Mouse (Mus musculus) hindbrain, embryonic 13.5 days (tissue): ENCODE data around the gene Aqp1. TPM values are rescaled to one million over a fixed set of nuclear protein-coding genes. Genes with fewer than 3 reads are reported as not detected.

Source experiments
- ATAC-seq: fragments of 200-750 bp; cut with Nextera tagmentation; 2 replicates; pipeline ENCODE4 v1.8.0; 2017; ENCODE audit warnings: moderate TSS enrichment; ENCODE audit not compliant: low FRiP score
- H3K27ac ChIP-seq: fragments of 300-500 bp; sonication (generic); 2 replicates; pipeline ENCODE4 v1.5.1; 2015; ENCODE audit warnings: inconsistent platforms, mild to moderate bottlenecking, moderate library complexity
- H3K27me3 ChIP-seq: fragments of 300-500 bp; sonication (generic); 2 replicates; pipeline ENCODE4 v1.6.1; 2015; ENCODE audit warnings: mild to moderate bottlenecking, inconsistent platforms
- H3K36me3 ChIP-seq: fragments of 300-500 bp; sonication (generic); 2 replicates; pipeline ENCODE4 v1.6.1; 2015; ENCODE audit warnings: mild to moderate bottlenecking, inconsistent platforms
- H3K4me1 ChIP-seq: fragments of 300-500 bp; sonication (generic); replicated peaks from 2 replicates; pipeline ENCODE4 v1.6.1; 2015; ENCODE audit warnings: inconsistent platforms
- H3K4me2 ChIP-seq: fragments of 300-500 bp; sonication (generic); 2 replicates; pipeline ENCODE4 v1.6.1; 2015; ENCODE audit warnings: inconsistent platforms, mild to moderate bottlenecking, moderate library complexity
- H3K4me3 ChIP-seq: fragments of 300-500 bp; sonication (generic); 2 replicates; pipeline ENCODE4 v1.5.1; 2015; ENCODE audit warnings: mild to moderate bottlenecking, inconsistent platforms
- H3K9ac ChIP-seq: fragments of 300-500 bp; sonication (generic); 2 replicates; pipeline ENCODE4 v1.6.1; 2015; ENCODE audit warnings: mild to moderate bottlenecking, inconsistent platforms
- H3K9me3 ChIP-seq: fragments of 300-500 bp; sonication (generic); 2 replicates; pipeline ENCODE4 v1.6.1; 2016; ENCODE audit warnings: inconsistent platforms
- WGBS: fragments of 180-500 bp; shearing (Covaris S2); methylation state at CpG from one replicate; pipeline ENCODE4 v1.1.7; 2015; 5-methylcytosine and 5-hydroxymethylcytosine counted together
- microRNA-seq: library from miRNA; unstranded; fragments of <30 nt; microRNA quantifications from one replicate; pipeline ENCODE4, GENCODE M21; 2016
- polyA plus RNA-seq: library from polyadenylated mRNA; unstranded; fragments of >200 nt; fragmentation: Nextera tagmentation; extraction: Ambion mirVana; gene quantifications from 2 replicates; pipeline ENCODE4 v1.2.1, GENCODE M21; 2015

Aqp1 gene
- polyA plus RNA-seq, 1 experiment from 2014 or later: 20.5 TPM

- Histone ChIP-seq H3K4me2 (no peak overlapping the region), H3K27me3 (no peaks in the 10 kb centered on the region), H3K9ac (no peak overlapping the region), H3K27ac (peak overlapping the region; percentile 62), H3K4me1 (peaks cover 72% of the 10 kb centered on the region), H3K9me3 (no peaks in the 10 kb centered on the region), H3K36me3 (no peaks in the 10 kb centered on the region), H3K4me3 (no peak overlapping the region)
- 7% methylated on average over 4 of the region's 4 CpGs for WGBS
- peak; percentile 12; the same call in 1 of the 2 replicates for ATAC-seq
These were observed 56.2 kb downstream of the Aqp1 start for GRCm38 (mm10) chr6:55392453-55392852.

DNA sequence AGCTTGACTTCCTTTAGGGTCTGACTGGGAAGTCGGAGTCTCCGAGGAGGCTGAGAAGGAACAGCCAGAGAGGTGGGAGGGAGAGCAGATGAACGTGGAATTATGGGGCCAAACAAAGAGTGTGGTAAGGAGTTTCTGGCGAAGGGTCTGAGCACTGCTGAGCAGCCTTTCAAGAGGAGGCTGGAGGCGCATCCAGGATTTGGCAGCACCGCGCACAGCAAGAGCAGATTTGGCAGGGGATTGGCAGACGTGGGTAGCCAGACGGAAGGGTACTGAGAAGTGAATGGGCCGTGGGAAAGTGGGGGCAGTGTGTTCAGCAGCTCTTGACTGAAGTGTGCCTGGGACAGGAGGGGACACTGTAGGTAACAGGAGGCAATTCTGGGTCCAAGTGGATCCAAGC is 58.6 kb downstream of the Aqp1 start:
- no peak for ATAC-seq
- no peaks in the 10 kb centered on the region for H3K36me3 ChIP-seq
- H3K9me3 ChIP-seq: no peaks in the 10 kb centered on the region
- WGBS: 71% methylated on average over 10 of the region's 10 CpGs
- no peak overlapping the region for H3K4me3 ChIP-seq
- H3K4me1 ChIP-seq: peaks cover 69% of the 10 kb centered on the region
- H3K27ac ChIP-seq: peak overlapping the region; percentile 18; the same call in 1 of the 2 replicates
- no peak overlapping the region for H3K9ac ChIP-seq
- H3K4me2 ChIP-seq: no peak overlapping the region
- no peaks in the 10 kb centered on the region for H3K27me3 ChIP-seq

- Histone ChIP-seq H3K4me3 (no peak overlapping the region), H3K27me3 (no peaks in the 10 kb centered on the region), H3K27ac (peak overlapping the region; percentile 58; the same call in 1 of the 2 replicates), H3K36me3 (no peaks in the 10 kb centered on the region), H3K9me3 (no peaks in the 10 kb centered on the region), H3K4me1 (peaks cover 69% of the 10 kb centered on the region), H3K4me2 (no peak overlapping the region), H3K9ac (no peak overlapping the region)
- 47% methylated on average over 3 of the region's 3 CpGs for WGBS
- ATAC-seq: 0 out of 2 replicates have a peak, but pooled peaks have one; percentile 18
These were observed 59.9 kb downstream of the Aqp1 start for GRCm38 (mm10) chr6:55396176-55396575.

- H3K4me1 ChIP-seq: peaks cover 65% of the 10 kb centered on the region
- no peak overlapping the region for H3K9ac ChIP-seq
- no peaks in the 10 kb centered on the region for H3K27me3 ChIP-seq
- H3K4me2 ChIP-seq: no peak overlapping the region
- 38% methylated on average over 11 of the region's 11 CpGs for WGBS
- H3K36me3 ChIP-seq: no peaks in the 10 kb centered on the region
- H3K9me3 ChIP-seq: no peaks in the 10 kb centered on the region
- H3K4me3 ChIP-seq: no peak overlapping the region
- H3K27ac ChIP-seq: peak overlapping the region; percentile 58; the same call in 1 of the 2 replicates
- ATAC-seq: peak; percentile 70
These were observed 60.4 kb downstream of the Aqp1 start for GRCm38 (mm10) chr6:55396622-55397041.

Small RNAs within 50 kb of the gene (microRNA-seq; reads per million reads assigned to microRNA genes)
- not detected for gene Gm25458

Other genes starting within 250 kb of the Aqp1 start
- 0.39 and 0.48 TPM in 2 replicates for gene Crhr2, start 203.4 kb upstream of the Aqp1 start, polyA plus RNA-seq
- gene Inmt, start 161.4 kb upstream of the Aqp1 start, polyA plus RNA-seq: not detected in 2 replicates
- gene Mindy4, start 133.0 kb upstream of the Aqp1 start, polyA plus RNA-seq: 10.7 and 10.9 TPM in 2 replicates
- gene Ghrhr, start 39.9 kb downstream of the Aqp1 start, polyA plus RNA-seq: not detected in 2 replicates
- 45.4 and 51.0 TPM in 2 replicates for gene Adcyap1r1, start 115.5 kb downstream of the Aqp1 start, polyA plus RNA-seq